Mouse (Mus musculus): Measurements from ENCODE around the gene Rap2c.

The Rap2c gene

DNA sequence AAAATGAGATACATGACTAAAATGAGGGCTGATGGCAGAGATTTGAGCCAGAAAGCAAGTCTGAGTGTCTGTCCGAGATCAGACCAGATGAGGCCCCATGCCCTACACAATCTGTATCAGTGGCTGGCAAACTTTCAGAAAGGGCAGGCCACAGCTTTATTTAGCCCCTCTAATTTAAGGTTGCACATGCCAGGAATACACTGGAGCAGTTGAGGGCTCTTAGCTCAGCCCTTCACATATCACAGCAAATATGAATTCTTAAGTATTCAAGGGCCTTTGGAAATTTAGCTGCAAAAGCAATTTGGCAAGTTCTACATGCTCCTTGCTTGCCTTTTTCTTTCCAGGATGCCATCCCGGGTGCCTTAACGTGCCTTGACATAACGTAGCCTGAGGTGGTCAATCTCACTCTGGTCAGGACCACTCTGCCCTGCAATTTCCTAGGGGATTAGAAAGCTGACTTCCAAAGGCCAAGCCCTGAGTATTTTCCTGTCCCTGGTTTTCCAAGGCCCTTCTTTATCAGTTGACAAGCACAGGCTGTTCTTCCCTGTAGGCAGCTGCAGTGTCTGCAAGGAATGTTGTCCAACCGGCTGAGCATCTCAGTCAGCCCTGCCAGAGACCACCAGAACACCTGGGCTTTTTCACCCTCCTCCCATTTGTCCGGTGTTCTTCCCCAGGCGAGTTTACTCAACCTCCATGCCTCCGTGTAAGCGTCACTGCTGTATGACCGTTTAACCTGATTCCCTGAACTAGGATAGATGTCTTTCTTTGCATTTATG is 49.5 kb downstream of the Rap2c start:
- no peak for DNase-seq

- DNase-seq = no peak
Observed at GRCm38 (mm10) chrX:50965157-50965556, 52.7 kb downstream of the Rap2c start.

- no peak for DNase-seq
Observed at GRCm38 (mm10) chrX:50962955-50963354, 54.9 kb downstream of the Rap2c start.

Measured in kidney, adult 8-10 months (tissue).